Mouse (Mus musculus) hematopoietic multipotent progenitor cell, adult 10-12 weeks (in vitro differentiated cells): Measurements from ENCODE around the gene Hrct1. TPM values are rescaled to one million over a fixed set of nuclear protein-coding genes. Genes with fewer than 3 reads are reported as not detected.

Experiments
- polyA plus RNA-seq: library from polyadenylated mRNA; stranded (reverse); fragments of >175 nt; gene quantifications from 2 replicates; pipeline ENCODE4 v1.2.3, GENCODE M21; 2012; ENCODE audit warnings: low replicate concordance

Gene Hrct1
- not detected in 2 replicates for polyA plus RNA-seq

GRCm38 (mm10) chr4:43726995-43727394, at the start of gene Hrct1:
Gene Hrct1 (plus strand): TSS chr4:43727188.

DNA sequence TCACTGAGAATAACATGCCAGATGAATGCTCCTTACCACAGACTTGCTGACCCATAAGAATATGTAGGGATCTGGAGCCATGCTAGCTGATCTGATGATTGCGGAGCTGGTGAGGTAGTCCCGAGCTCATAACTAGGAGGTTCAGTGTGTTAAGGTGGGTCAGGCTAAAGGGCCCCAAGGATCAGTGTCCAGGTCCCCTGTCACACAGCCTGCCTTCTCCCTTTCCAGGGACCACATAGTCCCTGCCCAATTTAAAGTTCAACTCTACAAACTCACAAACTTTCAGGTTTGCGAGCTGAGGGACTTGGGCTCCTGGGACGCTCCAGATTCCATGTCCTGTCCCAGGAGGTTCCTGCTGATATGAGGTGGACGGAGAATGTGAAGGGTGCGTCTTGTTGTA, 26.3 kb upstream of the Hrct1 start, which contains the start of gene Olfr70:
Olfr70 (minus strand) TSS at position 101 of the 400 bp plus-strand sequence.

GRCm38 (mm10) chr4:43709869-43710268, 17.1 kb upstream of the Hrct1 start, which contains the start of gene Olfr71:
Gene Olfr71 (minus strand): TSS chr4:43710255.

GRCm38 (mm10) chr4:43729794-43730550, 3.0 kb downstream of the Hrct1 start, which contains the start of gene Spaar:
Gene Spaar (plus strand): TSS chr4:43730034.

DNA sequence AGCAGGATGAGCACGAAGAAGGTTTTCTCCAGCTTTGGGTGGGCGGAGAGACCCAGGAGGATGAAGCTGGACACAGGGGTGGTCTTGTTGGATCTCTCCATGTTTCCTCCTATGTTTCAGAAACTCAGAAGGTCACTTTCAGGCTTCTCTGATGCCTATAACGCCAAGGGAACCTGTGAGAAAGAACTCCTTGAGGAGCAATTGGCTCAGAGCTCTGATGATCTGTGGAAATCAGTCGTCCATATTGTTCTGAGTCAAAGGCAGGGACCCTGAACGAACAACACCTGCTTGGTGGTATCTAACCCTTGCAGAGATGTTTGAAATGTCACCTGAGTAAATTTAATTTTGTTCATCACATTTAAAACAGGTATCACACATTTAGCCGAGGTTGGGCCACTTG, 43.9 kb downstream of the Hrct1 start, which contains the start of gene Olfr159:
Olfr159 (minus strand) TSS at position 101 of the 400 bp plus-strand sequence.

Other genes with a start within 250 kb of the Hrct1 start
- gene Sit1, start 243.5 kb upstream of the Hrct1 start, polyA plus RNA-seq, result 28.2 and 68.1 TPM in 2 replicates
- gene Ccdc107, start 234.3 kb upstream of the Hrct1 start, polyA plus RNA-seq, result 85.7 and 181 TPM in 2 replicates
- gene Arhgef39, start 227.5 kb upstream of the Hrct1 start, polyA plus RNA-seq, result 1.9 and 5.7 TPM in 2 replicates
- 0.90 TPM in 1 of 2 replicates, not detected in the other for gene Car9, start 220.2 kb upstream of the Hrct1 start, polyA plus RNA-seq
- 1.2 and 1.9 TPM in 2 replicates for gene Tpm2, start 203.4 kb upstream of the Hrct1 start, polyA plus RNA-seq
- gene Creb3, start 164.9 kb upstream of the Hrct1 start, polyA plus RNA-seq, result 4.0 and 5.4 TPM in 2 replicates
- gene Tln1, start 164.5 kb upstream of the Hrct1 start, polyA plus RNA-seq, result 255 and 288 TPM in 2 replicates
- gene Rgp1, start 148.5 kb upstream of the Hrct1 start, polyA plus RNA-seq, result 21.3 and 132 TPM in 2 replicates
- gene Gba2, start 148.3 kb upstream of the Hrct1 start, polyA plus RNA-seq, result 19.2 and 22.4 TPM in 2 replicates
- gene Msmp, start 142.7 kb upstream of the Hrct1 start, polyA plus RNA-seq, result 0.22 TPM in 1 of 2 replicates, not detected in the other
- gene Npr2, start 95.3 kb upstream of the Hrct1 start, polyA plus RNA-seq, result 0.38 and 0.63 TPM in 2 replicates
- gene Spag8, start 73.6 kb upstream of the Hrct1 start, polyA plus RNA-seq, result 0.47 TPM in 1 of 2 replicates, not detected in the other
- 27.8 and 37.0 TPM in 2 replicates for gene Hint2, start 70.7 kb upstream of the Hrct1 start, polyA plus RNA-seq
- gene Tmem8b, start 58.2 kb upstream of the Hrct1 start, polyA plus RNA-seq, result 4.0 and 9.5 TPM in 2 replicates
- 0.04 and 0.05 TPM in 2 replicates for gene Fam221b, start 58.0 kb upstream of the Hrct1 start, polyA plus RNA-seq
- not detected in 2 replicates for gene Olfr70, start 26.4 kb upstream of the Hrct1 start, polyA plus RNA-seq
- not detected in 2 replicates for gene Olfr71, start 16.9 kb upstream of the Hrct1 start, polyA plus RNA-seq
- not detected in 2 replicates for gene Spaar, start 2.8 kb downstream of the Hrct1 start, polyA plus RNA-seq
- gene Olfr159, start 43.8 kb downstream of the Hrct1 start, polyA plus RNA-seq, result not detected in 2 replicates
- gene Olfr156, start 96.7 kb downstream of the Hrct1 start, polyA plus RNA-seq, result not detected in 2 replicates
- gene Olfr157, start 113.0 kb downstream of the Hrct1 start, polyA plus RNA-seq, result not detected in 2 replicates
- gene Olfr155, start 124.4 kb downstream of the Hrct1 start, polyA plus RNA-seq, result not detected in 2 replicates
- 0.17 and 0.44 TPM in 2 replicates for gene Reck, start 148.3 kb downstream of the Hrct1 start, polyA plus RNA-seq
- 15.4 and 51.4 TPM in 2 replicates for gene Glipr2, start 230.2 kb downstream of the Hrct1 start, polyA plus RNA-seq